10 mouse cellular contexts compared by ENCODE assay signal in the genomic region with DNA sequence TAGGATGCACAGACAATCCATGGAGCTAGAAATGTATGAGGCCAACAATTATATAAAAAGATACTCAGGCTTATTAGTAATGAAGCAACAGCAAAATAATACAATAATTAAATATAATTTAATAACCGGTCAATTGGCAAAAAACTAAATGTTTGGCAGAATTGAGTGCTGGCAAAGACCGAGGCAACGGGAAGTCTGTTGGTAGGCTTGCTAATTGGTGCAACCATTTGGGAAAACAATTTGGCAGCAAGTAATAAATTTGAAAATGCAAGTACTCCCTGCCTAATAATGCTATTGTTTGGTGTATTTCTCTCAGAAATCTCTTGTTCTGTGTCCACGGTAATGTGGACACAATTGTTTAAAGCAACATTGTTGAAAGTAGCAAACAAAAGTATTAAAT.
"Had no signal": no experiment of that assay in that cellular context is flagged by ENCODE, and none has a peak within 500 bp of the region (broad histone marks: within the 10 kb centered on the region; RNA-seq: fewer than 3 reads in every experiment).

No protein-coding gene starts in this region.

- DNase-seq: kidney, adult 2 months; kidney, postnatal 25 days; layer of hippocampus, adult 9-11 months; layer of hippocampus, postnatal 36 days; liver, embryonic 13.5 days; lung, adult 2 months; lung, postnatal 14 days; lung, postnatal 4 days; thymus, adult 18-20 months; thymus, postnatal 36 days had no signal
